Mouse (Mus musculus): ENCODE results near the gene Mex3b.

- TF ChIP-seq CTCF (IDR thresholded peaks at IDR 0.05; ENCODE audit: low read depth, low read length) (no peak), GATA1 (IDR thresholded peaks at IDR 0.05; ENCODE audit: borderline replicate concordance, low read length) (no peak)
These were observed 23.9 kb downstream of the Mex3b start for GRCm38 (mm10) chr7:82890875-82891515.

All from G1E (cell line).